Mouse (Mus musculus): Measurements from ENCODE around the gene Olfr1138.

Olfr1138 gene

GRCm38 (mm10) chr2:87739878-87740277 is at the start of gene Olfr1138:
Gene Olfr1138 (minus strand): TSS chr2:87739978.
- DNase-seq (ENCODE audit: low spot score), result no peak

GRCm38 (mm10) chr2:87779183-87779582 is 39.4 kb upstream of the Olfr1138 start, which contains the start of gene Olfr152:
Gene Olfr152 (plus strand): TSS chr2:87779483.
- DNase-seq (ENCODE audit: low spot score), result no peak

GRCm38 (mm10) chr2:87776143-87776542 is 36.4 kb upstream of the Olfr1138 start:
- no peak for DNase-seq (ENCODE audit: low spot score)

- no peak for DNase-seq (ENCODE audit: low spot score)
These were observed 14.1 kb upstream of the Olfr1138 start, which contains the start of gene Olfr1141 for GRCm38 (mm10) chr2:87753891-87754290. Gene Olfr1141 (minus strand): TSS chr2:87753991.

- no peak for DNase-seq (ENCODE audit: low spot score)
These were observed 3.7 kb upstream of the Olfr1138 start, which contains the start of gene Olfr1140 for GRCm38 (mm10) chr2:87743452-87743851. Gene Olfr1140 (plus strand): TSS chr2:87743752.

- no peak for DNase-seq (ENCODE audit: low spot score)
These were observed 26.7 kb downstream of the Olfr1138 start, which contains the start of gene Olfr1137 for GRCm38 (mm10) chr2:87713079-87713478. Gene Olfr1137 (minus strand): TSS chr2:87713179.

- no peak for DNase-seq (ENCODE audit: low spot score)
These were observed 45.9 kb downstream of the Olfr1138 start, which contains the start of gene Olfr1136 for GRCm38 (mm10) chr2:87693847-87694246. Gene Olfr1136 (minus strand): TSS chr2:87693947.
